Mouse (Mus musculus) embryonic facial prominence, embryonic 11.5 days (tissue): ENCODE results near the gene Wapl. TPM values are rescaled to one million over a fixed set of nuclear protein-coding genes. Genes with fewer than 3 reads are reported as not detected.

ENCODE experiments used
- ATAC-seq: fragments of 200-750 bp; cut with Nextera tagmentation; replicated peaks from 2 replicates; pipeline ENCODE4 v1.8.0; 2017; ENCODE audit warnings: low read depth; ENCODE audit not compliant: insufficient number of reproducible peaks, low FRiP score, low TSS enrichment
- DNase-seq: peaks from one replicate; pipeline ENCODE4 v3.0.0-alpha.2; 2015; ENCODE audit warnings: low spot score
- H3K27ac ChIP-seq: fragments of 300-500 bp; sonication (generic); replicated peaks from 2 replicates; pipeline ENCODE4 v1.5.1; 2014; ENCODE audit warnings: mild to moderate bottlenecking, low read depth, low read length, control low read depth
- H3K27me3 ChIP-seq: fragments of 300-500 bp; sonication (generic); 2 replicates; pipeline ENCODE4 v1.6.1; 2014; ENCODE audit warnings: mild to moderate bottlenecking, low read length, moderate library complexity, mixed read lengths; ENCODE audit not compliant: control insufficient read depth, insufficient read depth
- H3K36me3 ChIP-seq: fragments of 300-500 bp; sonication (generic); replicated peaks from 2 replicates; pipeline ENCODE4 v1.6.1; 2014; ENCODE audit warnings: low read depth, mild to moderate bottlenecking, low read length, moderate library complexity, mixed read lengths; ENCODE audit not compliant: control insufficient read depth, insufficient read depth
- H3K4me1 ChIP-seq: fragments of 300-500 bp; sonication (generic); 2 replicates; pipeline ENCODE4 v1.6.1; 2014; ENCODE audit warnings: low read length, mixed read lengths; ENCODE audit not compliant: control insufficient read depth, insufficient read depth
- H3K4me2 ChIP-seq: fragments of 300-500 bp; sonication (generic); 2 replicates; pipeline ENCODE4 v1.6.1; 2014; ENCODE audit warnings: low read depth, mild to moderate bottlenecking, control low read depth, low read length, moderate library complexity
- H3K4me3 ChIP-seq: fragments of 300-500 bp; sonication (generic); 2 replicates; pipeline ENCODE4 v1.5.1; 2014; ENCODE audit warnings: low read depth, low read length, control low read depth
- H3K9ac ChIP-seq: fragments of 300-500 bp; sonication (generic); replicated peaks from 2 replicates; pipeline ENCODE4 v1.6.1; 2014; ENCODE audit warnings: mild to moderate bottlenecking, control low read depth, low read length
- H3K9me3 ChIP-seq: fragments of 300-500 bp; sonication (generic); replicated peaks from 2 replicates; pipeline ENCODE4 v1.6.1; 2016; ENCODE audit warnings: mild to moderate bottlenecking, low read length, inconsistent platforms, mixed read lengths; ENCODE audit not compliant: control insufficient read depth
- WGBS: fragments of 180-500 bp; shearing (Covaris S2); extraction: QIAGEN DNeasy Blood & Tissue Kit; methylation state at CpG from one replicate; pipeline ENCODE4 v1.1.7; 2014; 5-methylcytosine and 5-hydroxymethylcytosine counted together
- polyA plus RNA-seq: library from polyadenylated mRNA; unstranded; fragments of >200 nt; fragmentation: Nextera tagmentation; extraction: Ambion mirVana; gene quantifications from 2 replicates; pipeline ENCODE4 v1.2.1, GENCODE M21; 2014

The Wapl gene
- polyA plus RNA-seq, 1 experiment from 2014 or later, result 38.0 TPM

DNA sequence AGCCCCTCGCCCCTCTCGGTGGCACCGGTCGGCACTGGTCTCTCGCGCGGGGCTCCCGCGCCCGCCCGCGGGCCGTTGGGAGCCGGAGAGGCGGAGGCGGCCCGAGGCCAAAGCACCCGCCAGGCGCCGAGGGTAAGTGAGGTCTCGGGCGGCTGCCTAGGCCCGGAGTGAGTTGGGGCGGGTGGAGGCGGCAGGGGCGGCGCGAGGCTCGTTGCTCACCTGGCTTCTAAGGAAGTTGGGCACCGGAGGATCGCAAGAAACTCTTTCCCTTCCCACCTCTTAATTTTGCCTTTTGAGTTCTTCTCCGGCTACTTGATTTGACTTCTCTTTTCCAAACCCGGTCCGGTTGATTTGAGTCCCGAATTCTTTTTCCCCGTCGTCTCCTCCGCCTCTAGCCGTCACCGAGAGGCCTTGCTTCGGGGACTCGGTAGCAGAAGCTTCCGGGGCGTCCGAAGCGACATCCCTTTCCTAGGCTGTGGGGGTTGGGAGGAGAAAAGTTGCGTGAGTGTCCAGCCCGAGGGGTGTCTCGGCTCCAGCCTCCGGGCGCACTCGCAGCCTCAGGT lies 582 bp downstream of the Wapl start:
- H3K9me3 ChIP-seq, result no peaks in the 10 kb centered on the region
- DNase-seq (peak; percentile 49), ATAC-seq (peak; percentile 42; the same call in 1 of the 2 replicates)
- H3K27ac ChIP-seq, result peak overlapping the region; percentile 91
- WGBS, result under 1% methylated on average over 50 of the region's 52 CpGs
- no peaks in the 10 kb centered on the region for H3K36me3 ChIP-seq
- H3K4me1 ChIP-seq, result no peaks in the 10 kb centered on the region
- H3K9ac ChIP-seq, result peak overlapping the region; percentile 97
- peak overlapping the region; percentile 97 for H3K4me3 ChIP-seq
- peak overlapping the region; percentile 84 for H3K4me2 ChIP-seq
- no peaks in the 10 kb centered on the region for H3K27me3 ChIP-seq

DNA sequence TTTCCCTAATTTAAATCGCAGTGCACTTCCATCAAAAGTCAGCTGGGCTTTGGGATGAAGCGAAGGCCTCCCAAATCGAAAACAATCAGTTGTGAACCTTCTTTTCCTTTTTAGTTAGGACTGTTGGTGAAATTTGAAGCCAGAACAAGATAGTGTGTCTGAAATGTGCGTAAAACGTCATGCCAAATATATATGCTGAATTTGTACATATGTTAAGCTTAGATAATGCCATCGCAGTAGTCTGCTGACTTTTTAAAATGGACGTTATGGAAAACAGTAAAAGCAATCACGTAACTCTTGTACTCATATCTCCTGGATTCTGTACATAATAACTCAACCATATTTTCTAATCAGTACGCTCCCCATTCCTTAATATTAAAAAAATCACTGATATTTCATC lies 1.2 kb downstream of the Wapl start:
- no peaks in the 10 kb centered on the region for H3K9me3 ChIP-seq
- peak overlapping the region; percentile 84 for H3K4me2 ChIP-seq
- 30% methylated on average over 9 of the region's 9 CpGs for WGBS
- H3K27ac ChIP-seq, result no peak overlapping the region
- no peak for DNase-seq
- no peak for ATAC-seq
- H3K36me3 ChIP-seq, result no peaks in the 10 kb centered on the region
- H3K9ac ChIP-seq, result peak overlapping the region; percentile 97
- no peaks in the 10 kb centered on the region for H3K4me1 ChIP-seq
- H3K27me3 ChIP-seq, result no peaks in the 10 kb centered on the region
- peak overlapping the region; percentile 97 for H3K4me3 ChIP-seq

DNA sequence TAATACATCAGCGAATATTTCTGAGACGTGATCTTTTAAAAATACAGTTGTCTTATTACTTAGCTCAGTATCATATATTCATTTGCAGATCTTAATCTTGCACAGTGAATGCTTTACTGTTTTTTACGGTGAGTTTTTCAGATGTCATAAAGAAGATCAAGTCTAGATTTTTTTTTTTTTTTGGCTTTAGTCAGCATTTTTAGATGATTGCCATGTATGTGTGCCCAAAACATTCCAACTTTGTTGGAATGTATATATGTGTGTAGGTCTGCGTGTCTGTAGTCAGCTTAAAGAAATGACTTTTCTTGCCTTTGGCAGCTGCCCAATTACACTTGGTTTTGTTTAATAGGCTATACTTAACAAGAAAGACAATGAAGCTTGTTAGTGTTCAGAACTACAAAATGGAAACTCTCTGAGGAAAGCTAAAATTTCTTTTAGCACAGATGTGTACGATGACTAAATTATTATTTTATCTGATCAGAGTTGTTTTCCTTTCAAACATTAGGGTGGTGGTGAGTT lies 1.7 kb downstream of the Wapl start:
- Histone ChIP-seq H3K36me3 (no peaks in the 10 kb centered on the region), H3K9me3 (no peaks in the 10 kb centered on the region), H3K4me1 (no peaks in the 10 kb centered on the region), H3K27ac (no peak overlapping the region), H3K9ac (no peak overlapping the region), H3K4me3 (no peak overlapping the region), H3K27me3 (no peaks in the 10 kb centered on the region), H3K4me2 (no peak overlapping the region; the same call in 1 of the 2 replicates)
- DNase-seq (no peak), ATAC-seq (no peak)
- WGBS, result 78% methylated on average over 5 of the region's 5 CpGs

DNA sequence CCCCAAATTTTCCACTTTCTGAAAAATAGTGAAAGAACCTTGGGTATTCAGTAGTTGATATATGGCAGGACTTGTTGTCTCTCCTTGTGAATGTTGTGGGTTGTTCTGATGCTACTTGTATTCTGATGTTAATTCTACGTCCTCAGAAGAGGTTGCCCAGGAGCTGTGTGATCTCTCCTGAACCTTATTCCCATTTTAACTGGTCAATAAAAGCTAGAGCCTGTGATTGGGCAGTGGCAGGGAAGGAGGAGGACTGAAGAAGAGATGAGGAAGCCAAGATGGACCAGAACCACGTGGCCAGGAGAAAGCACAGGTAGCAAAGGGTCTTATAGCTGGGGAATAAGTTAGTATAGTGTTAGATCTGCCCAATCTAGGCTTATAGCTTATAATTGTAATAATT lies 7.1 kb downstream of the Wapl start:
- H3K9me3 ChIP-seq, result no peaks in the 10 kb centered on the region
- no peak for DNase-seq

DNA sequence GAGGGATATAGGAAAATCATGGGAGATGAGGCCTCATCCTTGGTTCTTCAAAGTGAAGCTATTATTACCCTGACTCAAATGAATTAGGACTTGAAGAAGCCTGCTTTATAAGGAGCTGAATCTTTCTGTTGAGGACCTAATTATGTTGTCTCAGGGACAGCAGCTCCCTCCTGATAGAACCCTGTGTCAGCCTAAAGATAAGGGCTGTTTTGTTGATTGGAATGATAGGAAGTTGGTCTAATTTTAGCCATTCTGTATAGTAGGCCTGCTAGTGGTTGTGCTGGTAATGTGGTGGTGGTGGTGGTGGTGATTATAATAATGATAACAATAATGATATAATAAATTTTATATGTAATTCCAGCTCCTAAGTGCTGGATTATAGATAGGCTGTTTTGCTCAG lies 11.3 kb downstream of the Wapl start:
- H3K27ac ChIP-seq, result no peak overlapping the region
- no peak for DNase-seq
- no peak overlapping the region for H3K4me3 ChIP-seq
- H3K4me1 ChIP-seq, result no peaks in the 10 kb centered on the region
- H3K4me2 ChIP-seq, result no peak overlapping the region
- H3K9me3 ChIP-seq, result no peaks in the 10 kb centered on the region
- H3K9ac ChIP-seq, result no peak overlapping the region
- ATAC-seq, result no peak
- H3K36me3 ChIP-seq, result no peaks in the 10 kb centered on the region
- no peaks in the 10 kb centered on the region for H3K27me3 ChIP-seq

More for the DNA sequence above, 7.1 kb downstream of the Wapl start:
- WGBS, result 83% methylated on average over 2 of the region's 2 CpGs
- no peaks in the 10 kb centered on the region for H3K4me1 ChIP-seq
- no peaks in the 10 kb centered on the region for H3K36me3 ChIP-seq
- no peak overlapping the region for H3K27ac ChIP-seq
- H3K27me3 ChIP-seq, result no peaks in the 10 kb centered on the region
- H3K9ac ChIP-seq, result no peak overlapping the region
- no peak for ATAC-seq
- no peak overlapping the region for H3K4me3 ChIP-seq
- no peak overlapping the region for H3K4me2 ChIP-seq

DNA sequence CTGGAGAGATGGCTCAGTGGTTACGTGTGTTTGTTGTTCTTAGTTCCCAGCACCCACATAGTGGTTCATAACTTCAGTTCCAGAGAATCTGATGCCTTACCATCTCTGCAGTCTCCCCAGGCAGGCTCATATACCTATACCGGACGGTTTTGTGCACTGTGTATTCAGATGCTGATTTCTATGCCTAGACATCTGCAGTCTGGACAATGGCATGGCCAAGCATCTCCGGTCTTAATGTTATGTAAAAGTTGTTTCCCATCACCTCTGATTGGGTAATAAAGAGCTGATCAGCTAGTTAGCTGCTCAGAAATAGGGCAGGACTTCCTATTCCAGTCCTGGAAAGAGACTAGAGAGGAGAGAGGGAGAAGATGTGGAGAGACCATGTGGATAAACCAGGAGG lies 20.2 kb downstream of the Wapl start:
- Histone ChIP-seq H3K9me3 (no peaks in the 10 kb centered on the region), H3K27me3 (no peaks in the 10 kb centered on the region), H3K36me3 (peaks cover 4% of the 10 kb centered on the region; the same call in 1 of the 2 replicates), H3K4me2 (no peak overlapping the region), H3K4me1 (no peaks in the 10 kb centered on the region), H3K27ac (no peak overlapping the region), H3K9ac (no peak overlapping the region), H3K4me3 (no peak overlapping the region)
- DNase-seq (no peak), ATAC-seq (no peak)
- WGBS, result 95% methylated on average over 4 of the region's 4 CpGs

DNA sequence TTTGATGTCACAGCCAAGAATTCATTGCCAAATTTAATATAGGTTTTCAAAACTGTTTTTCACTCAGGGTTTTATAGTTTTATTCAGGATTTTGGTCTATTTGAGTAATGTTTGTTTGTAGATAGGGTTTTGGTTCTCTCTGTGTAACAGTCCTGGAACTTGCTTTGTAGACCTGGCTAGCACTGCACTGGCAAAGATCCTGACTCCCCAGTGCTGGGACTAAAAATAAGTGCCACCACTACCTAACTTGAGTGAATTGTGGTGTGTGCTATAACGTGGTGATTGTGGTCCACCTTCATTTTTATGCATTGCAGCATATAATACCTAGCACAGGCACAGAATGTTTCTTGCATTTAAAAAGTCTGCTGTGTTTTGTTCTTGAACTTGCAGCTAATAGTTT lies 23.6 kb downstream of the Wapl start:
- 90% methylated on average over 1 of the region's 1 CpGs for WGBS
- Histone ChIP-seq H3K36me3 (no peaks in the 10 kb centered on the region; the same call in 1 of the 2 replicates), H3K4me1 (no peaks in the 10 kb centered on the region)

DNA sequence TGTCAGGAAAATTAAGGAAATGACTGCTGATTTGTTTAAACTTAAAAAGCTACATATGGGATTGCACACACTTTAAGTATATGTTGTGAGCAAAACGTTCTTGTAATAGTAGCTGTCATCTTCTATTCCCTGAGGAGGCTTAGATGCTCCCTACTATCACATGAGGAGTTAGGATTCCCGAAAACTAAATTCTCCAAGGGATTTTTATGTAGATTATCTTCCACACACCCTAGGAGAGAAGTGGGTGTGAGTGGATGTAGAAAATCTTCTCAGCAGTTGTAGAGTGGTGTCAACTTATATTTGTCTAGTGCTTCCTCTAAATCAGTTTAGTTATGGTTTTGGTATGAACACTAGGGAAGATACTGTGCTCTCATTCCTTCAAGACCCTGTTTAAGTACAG lies 36.5 kb downstream of the Wapl start:
- H3K9me3 ChIP-seq, result no peaks in the 10 kb centered on the region
- no peaks in the 10 kb centered on the region for H3K27me3 ChIP-seq
- WGBS, result 79% methylated on average over 2 of the region's 2 CpGs
- no peak overlapping the region for H3K9ac ChIP-seq
- no peak for ATAC-seq
- H3K36me3 ChIP-seq, result no peaks in the 10 kb centered on the region
- H3K4me3 ChIP-seq, result no peak overlapping the region
- DNase-seq, result no peak
- H3K4me2 ChIP-seq, result no peak overlapping the region
- H3K27ac ChIP-seq, result no peak overlapping the region
- H3K4me1 ChIP-seq, result no peaks in the 10 kb centered on the region

More for the DNA sequence above, 23.6 kb downstream of the Wapl start:
- Histone ChIP-seq H3K27ac (no peak overlapping the region), H3K4me3 (no peak overlapping the region), H3K4me2 (no peak overlapping the region), H3K27me3 (no peaks in the 10 kb centered on the region), H3K9me3 (no peaks in the 10 kb centered on the region), H3K9ac (no peak overlapping the region)
- no peak for DNase-seq
- ATAC-seq, result no peak
